Mouse (Mus musculus) layer of hippocampus, adult 2 months (tissue): Measurements from ENCODE around the gene BC049352. TPM values are rescaled to one million over a fixed set of nuclear protein-coding genes. Genes with fewer than 3 reads are reported as not detected.

Experiments used
- DNase-seq, 2 experiments: peaks; one replicate each; pipeline ENCODE4 v3.0.0; 2022; ENCODE audit warnings: low spot score in 2 of 2
- H3K27ac ChIP-seq: fragments of 200-600 bp; 2 replicates; pipeline ENCODE4 v1.8.1; 2022
- H3K4me3 ChIP-seq: fragments of 200-600 bp; 2 replicates; pipeline ENCODE4 v1.8.1; 2022; ENCODE audit warnings: mild to moderate bottlenecking
- CTCF ChIP-seq: fragments of 200-600 bp; conservative IDR thresholded peaks from 2 replicates; pipeline ENCODE4 v1.8.1; 2022; ENCODE audit warnings: antibody characterized with exemption, mild to moderate bottlenecking, moderate library complexity
- long read RNA-seq, 2 experiments: library from polyadenylated mRNA; stranded (forward); transcript quantifications; one replicate each; pipeline ENCODE4 v2.0.0; 2021; ENCODE audit warnings: borderline mapping rate in 2 of 2
- total RNA-seq, 2 experiments: library from RNA; stranded (reverse); gene quantifications; 2 replicates each; pipeline ENCODE4 v1.2.3; 2021

Gene BC049352
- total RNA-seq: under 1 TPM; 0.44 to 0.72 TPM
- long read RNA-seq, experiment 1: 0 reads
- long read RNA-seq, experiment 2: 0 reads

DNA sequence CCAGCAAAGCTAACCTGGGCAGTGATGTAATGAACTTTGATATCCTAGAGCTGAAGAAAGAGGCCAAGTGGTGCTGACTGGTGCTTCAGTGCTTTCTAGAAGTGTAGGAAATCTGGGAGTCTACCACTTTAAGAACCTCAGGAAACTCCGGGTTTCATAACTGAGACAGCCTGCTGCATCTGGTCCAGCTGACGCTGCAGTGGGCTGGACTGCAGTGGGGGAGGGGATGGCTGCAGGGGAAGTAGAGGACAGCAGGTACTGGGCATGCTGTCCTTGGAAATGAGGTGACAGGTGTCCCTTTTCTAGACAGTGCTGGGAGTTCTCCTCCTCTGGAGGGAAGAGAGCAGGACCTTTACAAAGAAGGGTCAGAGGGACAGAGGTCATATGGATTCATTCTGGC lies at the start of gene BC049352:
TSS of gene BC049352 (plus strand) at position 238 of the 400 bp plus-strand sequence.
- no peak within 1 kb of the TSS for H3K4me3 ChIP-seq
- no peak for DNase-seq
- H3K27ac ChIP-seq: no peak within 1 kb of the TSS
- no peak for TF ChIP-seq CTCF

DNA sequence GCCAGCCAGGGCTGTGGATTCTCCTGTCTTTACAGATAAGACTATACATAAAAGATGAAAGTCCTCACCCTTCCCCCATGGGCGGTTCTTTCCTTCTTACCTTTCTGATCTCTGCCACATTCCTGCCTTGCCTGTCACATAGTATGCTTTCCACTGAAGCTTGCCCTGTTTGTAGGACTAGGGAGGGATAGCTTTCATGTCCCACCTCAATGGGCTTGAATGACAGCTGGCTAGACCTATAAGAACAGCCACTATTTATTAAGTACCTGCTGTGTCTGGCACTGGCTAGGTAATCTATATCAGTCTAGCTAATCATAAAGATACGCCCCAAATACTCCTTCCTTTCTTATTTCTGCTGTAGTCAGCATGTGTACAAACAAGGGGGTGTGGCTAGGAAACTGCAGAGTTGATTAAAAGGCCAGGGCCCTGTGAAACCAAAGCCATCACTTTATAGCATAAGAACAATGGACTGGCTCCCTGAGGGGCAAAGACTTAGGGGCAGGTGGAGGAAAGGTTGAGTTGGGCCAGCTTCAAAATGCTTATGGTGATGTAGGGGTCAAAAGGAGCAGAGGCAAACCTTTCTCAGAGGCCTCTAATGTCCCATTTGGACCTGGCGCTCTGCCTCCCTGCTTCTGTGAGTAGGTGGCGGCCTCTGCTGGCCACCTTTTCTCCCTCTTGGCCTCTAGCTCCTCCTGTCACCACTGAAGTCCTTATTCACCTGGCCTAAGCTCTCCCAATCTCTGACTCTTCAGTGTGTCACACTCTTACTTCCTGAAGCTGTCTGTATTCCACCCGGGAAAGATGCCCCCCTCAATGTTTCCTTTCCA lies 48.1 kb upstream of the BC049352 start:
- Histone ChIP-seq H3K27ac (no peak overlapping the region), H3K4me3 (no peak overlapping the region)
- TF ChIP-seq CTCF: peak; percentile 74
- DNase-seq: no peak

DNA sequence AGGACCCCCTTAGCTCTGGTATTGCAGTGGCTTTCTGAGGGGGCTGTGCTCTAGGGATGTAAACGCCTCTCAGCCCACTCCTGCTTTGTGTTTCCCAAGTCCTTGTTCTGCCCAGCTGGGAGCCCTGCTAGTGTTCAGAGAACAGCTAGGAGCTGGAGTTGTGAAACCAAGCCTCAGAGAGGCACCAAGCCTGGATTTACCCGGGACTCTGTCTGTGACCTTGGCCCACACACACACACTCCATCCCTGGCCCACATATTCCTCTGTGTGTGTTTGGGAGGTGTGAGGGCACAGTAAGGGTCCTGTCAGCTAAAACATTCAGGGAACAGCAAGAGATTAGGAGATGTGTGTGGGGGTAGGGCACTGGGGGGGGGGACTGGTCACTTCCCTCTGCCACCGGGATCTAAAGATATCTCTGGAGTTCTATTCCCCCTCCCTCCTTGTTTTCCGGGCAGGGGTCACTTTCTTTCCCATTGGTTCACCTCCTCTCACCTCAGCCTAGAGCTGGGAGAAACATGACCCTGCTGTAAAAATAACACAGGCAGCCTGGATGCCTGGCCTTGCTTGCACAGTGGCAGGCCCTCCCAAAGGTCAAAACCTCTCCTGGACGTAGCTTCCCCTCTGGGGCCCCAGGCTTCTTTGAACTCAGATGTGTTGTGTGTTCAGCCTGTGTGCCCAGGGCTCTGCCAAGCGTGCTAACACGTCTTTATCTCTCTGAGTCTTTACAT lies 45.2 kb upstream of the BC049352 start:
- no peak for TF ChIP-seq CTCF
- H3K27ac ChIP-seq: no peak overlapping the region
- no peak for DNase-seq
- H3K4me3 ChIP-seq: no peak overlapping the region

DNA sequence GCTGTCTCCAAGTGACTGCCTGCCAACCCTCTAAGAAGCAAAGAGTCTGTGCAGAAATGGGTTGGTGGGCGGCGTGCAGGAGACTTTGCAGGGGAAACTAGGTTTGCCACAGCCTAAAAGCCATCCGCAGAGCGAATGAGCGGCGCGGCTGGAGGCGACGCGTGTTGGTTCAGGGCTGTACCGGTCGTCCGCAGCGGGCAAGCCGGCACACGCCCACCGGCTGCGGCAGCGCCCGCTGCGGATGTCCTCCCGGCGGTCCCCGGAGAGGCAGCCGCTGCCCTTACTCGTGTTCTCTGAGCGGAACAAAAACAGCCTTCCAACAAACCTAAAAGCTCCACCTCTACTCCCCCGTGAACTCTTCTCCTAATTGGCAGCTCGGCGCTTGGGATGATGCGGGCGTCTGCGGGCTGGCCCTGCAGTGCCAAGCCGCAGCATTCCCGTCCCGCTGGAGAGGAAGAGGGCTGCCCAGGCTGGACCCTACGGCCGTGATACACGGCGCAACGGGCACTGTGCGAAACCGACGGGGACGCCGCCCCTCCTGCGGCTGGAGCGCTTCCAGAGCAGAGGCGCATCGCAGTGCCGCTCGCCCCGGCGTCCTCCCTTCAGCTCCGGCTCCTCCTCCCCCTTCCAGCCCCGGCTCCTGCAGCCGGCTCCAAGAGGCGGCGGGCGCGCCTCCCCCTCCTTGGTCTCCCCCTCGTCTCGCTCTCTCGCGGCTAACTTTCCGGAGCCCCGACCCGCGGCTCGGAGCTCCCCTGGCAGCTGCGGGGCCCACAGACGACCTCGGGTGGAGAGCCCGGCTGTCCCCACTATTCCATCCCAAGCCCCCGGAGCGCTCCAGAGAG lies 43.4 kb upstream of the BC049352 start, which contains the start of gene Scn4b:
TSS of gene Scn4b (plus strand) at position 205 of the 842 bp plus-strand sequence.
- DNase-seq: no peak
- TF ChIP-seq CTCF: no peak
- Histone ChIP-seq H3K4me3 (peak within 1 kb of the TSS; percentile 66), H3K27ac (peak within 1 kb of the TSS; percentile 70)

DNA sequence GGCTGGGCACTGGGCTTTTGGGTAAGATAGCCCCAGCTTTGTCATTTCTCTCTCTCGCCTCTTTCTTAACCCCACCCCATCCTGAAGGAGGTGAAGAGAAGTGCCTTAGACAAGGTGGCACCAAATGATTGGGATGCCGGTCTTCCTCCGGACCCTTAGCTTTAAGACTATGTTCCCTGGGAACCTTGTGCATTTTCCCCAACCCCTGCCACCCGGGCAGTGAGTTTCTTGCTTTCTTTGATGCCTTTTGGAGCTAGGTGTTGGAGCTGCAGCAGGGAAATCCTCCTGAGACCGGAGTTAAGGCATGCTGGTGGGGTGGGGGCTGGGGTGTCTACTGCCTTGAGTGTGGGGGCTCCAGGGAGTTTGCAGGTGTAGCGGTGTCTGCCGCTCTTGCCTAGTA lies 42.7 kb upstream of the BC049352 start:
- no peak for TF ChIP-seq CTCF
- H3K27ac ChIP-seq: no peak overlapping the region
- peak overlapping the region; percentile 66 for H3K4me3 ChIP-seq
- DNase-seq: no peak

DNA sequence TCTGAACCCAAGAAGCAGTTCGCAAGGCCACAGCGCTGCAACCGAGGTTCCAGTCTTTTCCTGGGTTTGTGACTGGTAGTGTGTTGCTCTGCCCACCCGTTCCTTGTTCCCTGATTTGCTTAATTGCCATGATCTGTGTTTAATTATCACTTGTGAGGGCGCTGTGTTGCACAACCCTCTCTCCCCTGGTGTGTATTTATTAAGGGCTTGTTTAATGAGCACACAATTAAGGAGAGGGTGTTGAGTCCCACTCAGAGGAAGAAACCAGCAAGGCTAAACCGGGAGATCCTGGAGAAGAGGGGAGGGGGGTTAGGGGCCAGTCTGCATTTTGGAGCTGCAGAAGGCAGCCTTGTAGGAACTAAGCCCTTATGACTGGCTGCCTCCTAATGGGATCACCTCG lies 40.9 kb upstream of the BC049352 start:
- Histone ChIP-seq H3K4me3 (no peak overlapping the region), H3K27ac (no peak overlapping the region)
- TF ChIP-seq CTCF: no peak
- no peak for DNase-seq

DNA sequence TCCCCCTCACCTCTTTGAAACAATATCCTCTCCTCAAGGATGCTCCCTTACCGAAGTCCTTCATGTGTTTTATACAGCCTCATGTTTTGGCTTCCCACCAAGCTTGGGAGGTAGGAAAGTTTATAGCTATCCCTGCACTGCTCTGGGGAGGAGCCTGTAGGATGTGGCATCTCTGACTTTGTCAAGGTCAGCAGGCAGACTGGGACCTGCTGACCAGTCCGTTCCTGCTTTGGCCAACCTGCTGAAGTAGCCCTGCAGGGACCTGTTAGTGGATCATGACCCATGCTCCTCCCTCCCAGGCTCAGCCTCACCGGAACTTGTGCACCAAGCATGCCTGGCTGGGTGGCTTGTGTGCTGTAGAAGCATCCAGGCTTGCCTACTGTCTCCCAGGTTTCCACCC lies 39.1 kb upstream of the BC049352 start:
- no peak for DNase-seq
- no peak for TF ChIP-seq CTCF
- H3K4me3 ChIP-seq: no peak overlapping the region
- H3K27ac ChIP-seq: no peak overlapping the region

DNA sequence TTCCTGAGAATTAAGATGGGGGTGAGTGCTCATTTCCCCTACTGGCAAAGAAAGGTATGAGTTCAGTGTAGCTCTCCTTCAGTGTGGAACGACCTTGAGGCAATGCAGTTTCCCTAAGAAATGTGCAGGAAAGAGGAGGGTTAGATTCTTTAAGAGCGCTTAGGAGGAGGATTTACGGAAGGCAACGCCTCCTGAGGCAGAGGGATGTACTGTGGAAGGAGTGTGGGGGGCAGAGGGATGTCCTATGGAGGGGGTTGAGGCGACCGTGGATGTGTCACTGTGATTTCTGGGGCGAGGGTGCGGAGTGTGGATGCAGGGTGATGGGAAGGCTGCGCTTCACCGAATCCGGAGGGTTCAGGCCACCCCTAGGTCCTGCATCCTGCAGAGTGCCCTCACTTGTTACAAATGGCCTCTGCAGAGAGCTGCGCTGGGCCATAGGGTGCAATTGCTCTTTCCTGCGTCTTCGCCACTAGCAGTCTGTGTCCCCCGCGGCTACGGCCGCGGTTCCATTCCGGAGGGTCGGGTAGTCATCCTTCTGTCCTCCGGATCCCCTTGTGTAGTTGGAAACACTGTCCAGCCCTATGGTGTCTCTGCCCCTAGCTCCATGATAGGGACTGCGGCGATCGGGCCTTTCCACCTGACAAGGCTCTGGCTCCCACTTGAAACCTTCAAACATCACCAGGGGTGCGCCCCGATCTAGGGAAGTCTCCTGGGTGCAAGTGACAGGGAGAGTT lies 36.1 kb upstream of the BC049352 start:
- no peak for DNase-seq
- TF ChIP-seq CTCF: peak; percentile 53
- peak overlapping the region; percentile 71; the same call in 1 of the 2 replicates for H3K27ac ChIP-seq

DNA sequence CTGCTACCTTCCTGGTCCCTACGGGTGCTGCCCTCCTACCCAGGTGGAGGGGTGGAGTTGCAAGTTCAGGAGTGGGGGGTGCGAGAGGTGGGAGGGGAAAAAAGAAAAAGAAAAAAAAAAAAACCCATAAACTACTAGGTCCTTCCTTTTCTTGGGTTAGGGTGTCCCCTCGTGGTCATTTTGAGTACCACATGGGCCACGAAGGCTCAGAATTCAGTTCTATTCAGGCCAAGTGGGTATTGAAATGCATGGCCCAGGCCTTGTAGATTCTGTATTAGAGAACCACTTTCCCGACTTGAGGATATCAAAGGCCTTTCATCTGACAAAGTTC lies 35.6 kb upstream of the BC049352 start:
- peak overlapping the region; percentile 58 for H3K4me3 ChIP-seq
- DNase-seq: peak; percentile 63 to 87
- H3K27ac ChIP-seq: peak overlapping the region; percentile 71; the same call in 1 of the 2 replicates
- peak; percentile 98 for TF ChIP-seq CTCF

More for the DNA sequence above, 36.1 kb upstream of the BC049352 start:
- H3K4me3 ChIP-seq: peak overlapping the region; percentile 58

DNA sequence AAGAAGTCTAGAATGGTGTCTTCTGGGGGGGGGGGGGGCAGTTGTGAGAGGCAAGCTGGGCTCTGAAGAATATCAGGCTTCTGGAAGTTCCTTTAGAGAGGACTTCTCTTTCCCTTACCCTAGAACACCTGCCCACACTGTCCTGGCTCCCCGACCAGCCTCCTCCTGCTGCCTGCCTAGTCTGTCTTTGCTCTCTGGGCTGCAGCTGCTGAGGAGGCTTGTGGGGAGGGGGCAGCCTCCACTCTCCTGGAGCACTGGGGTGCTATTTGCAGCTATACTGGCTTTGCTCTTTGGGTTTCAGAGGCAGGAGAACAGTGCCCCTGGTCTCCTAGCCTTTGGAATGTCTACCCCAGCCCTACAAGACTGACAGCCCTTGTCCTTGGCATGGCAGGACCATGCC lies 30.9 kb upstream of the BC049352 start:
- DNase-seq: no peak
- no peak for TF ChIP-seq CTCF
- no peak overlapping the region for H3K27ac ChIP-seq
- H3K4me3 ChIP-seq: no peak overlapping the region

DNA sequence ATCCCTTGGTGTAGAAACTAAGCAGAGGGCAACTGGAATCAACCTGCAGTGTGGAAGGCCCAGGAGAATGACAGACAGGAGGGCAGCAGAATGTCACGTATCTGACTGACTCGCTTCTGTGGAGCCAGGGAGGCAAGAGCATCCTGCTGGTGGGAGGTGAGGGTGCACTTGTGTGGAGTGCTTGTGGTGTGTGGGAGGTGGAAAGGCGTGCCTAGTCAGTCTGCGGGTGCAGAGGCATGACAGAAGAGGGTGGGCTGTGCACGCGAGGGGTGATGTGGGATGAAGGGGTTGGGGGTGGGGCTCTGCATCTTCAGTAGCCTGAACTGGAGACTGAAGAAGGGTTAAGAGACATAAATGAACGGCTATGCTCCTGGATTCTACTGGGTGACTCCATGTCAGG lies 28.4 kb upstream of the BC049352 start:
- DNase-seq: no peak
- no peak for TF ChIP-seq CTCF
- H3K4me3 ChIP-seq: no peak overlapping the region
- no peak overlapping the region for H3K27ac ChIP-seq

DNA sequence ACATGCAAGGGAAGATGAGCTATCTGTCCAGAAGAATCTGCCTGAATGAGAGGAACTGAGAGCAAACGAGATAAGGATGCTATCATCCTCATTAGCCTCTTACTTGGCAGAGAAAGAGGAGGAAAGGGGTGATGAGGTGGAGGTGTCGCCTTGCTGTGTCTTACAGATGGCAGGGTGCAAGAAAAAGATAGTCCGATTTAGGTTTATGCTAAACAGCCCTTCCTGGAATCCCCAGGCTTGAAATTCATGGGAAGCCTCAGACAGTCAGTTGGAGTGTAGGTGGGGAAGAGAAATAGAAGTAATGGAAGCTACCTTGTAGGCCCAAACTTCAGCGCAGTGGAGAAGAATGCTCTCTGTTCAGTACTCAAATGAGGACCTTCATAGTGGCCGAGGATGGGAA lies 13.9 kb upstream of the BC049352 start:
- DNase-seq: no peak
- Histone ChIP-seq H3K27ac (no peak overlapping the region), H3K4me3 (no peak overlapping the region)
- no peak for TF ChIP-seq CTCF

DNA sequence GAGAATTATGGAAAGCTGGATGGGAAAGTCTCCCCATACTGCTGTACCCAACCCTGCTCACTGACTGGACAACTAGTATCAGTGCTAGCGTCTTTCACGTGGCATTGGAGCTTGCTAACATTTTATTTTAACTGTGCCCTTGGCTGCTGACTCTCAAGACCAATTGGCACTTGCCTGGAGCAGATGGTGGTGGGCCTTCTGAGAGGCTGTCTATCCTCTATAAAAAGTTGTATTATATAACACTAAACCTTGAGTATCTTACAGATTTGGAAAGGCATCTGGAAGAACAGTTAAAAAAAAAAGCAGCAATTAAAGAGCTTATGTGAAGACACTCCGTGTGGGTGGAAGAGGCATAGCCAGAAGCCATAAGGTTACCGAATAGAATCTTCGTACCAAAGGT lies 11.7 kb upstream of the BC049352 start:
- no peak for DNase-seq
- Histone ChIP-seq H3K27ac (no peak overlapping the region), H3K4me3 (no peak overlapping the region)
- no peak for TF ChIP-seq CTCF
